Mouse (Mus musculus): Measurements from ENCODE around the gene Rplp2.
A peak's percentile ranks its signal among the peaks of the same experiment; 100 is the strongest.

DNA sequence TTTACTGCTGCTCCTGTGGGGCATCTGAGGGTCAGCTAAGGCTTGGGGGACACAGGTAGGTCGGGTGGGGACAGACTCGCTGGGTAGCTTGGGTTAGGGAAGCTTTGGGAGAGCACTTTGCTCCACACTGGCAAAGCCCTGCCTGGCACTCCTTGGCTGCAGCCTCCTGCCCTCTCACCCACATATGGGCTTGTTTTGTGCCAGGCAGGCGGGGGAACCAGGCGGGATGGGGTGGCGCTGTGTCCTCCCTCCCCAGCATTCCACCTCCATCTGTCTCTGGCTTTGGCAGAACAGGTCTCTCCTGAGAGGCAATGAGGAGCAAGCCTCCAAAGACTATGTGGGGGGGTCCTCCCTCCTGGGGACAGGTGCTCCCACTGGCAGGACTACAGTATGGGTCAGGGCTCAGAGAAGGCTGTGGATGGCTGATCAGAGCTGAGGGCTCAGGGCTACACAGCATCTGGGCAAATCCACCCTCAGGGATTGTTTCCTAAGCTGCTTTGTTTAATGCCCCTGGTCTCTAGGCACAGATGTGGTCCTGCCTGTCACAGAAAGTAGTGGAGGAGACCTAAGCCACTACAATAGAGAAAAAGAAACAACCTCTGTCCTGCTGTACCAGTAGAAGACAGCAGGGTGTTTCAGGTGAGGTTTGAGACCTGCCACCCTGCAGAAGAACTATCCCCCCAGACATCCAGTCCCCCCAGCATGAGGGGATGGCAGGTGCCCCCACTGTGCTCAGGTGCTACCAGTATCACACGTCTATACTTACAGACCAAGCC is 14.2 kb upstream of the Rplp2 start:
- TF ChIP-seq CTCF (IDR thresholded peaks at IDR 0.05) (no peak), EP300 (IDR thresholded peaks at IDR 0.05; ENCODE audit: insufficient read depth, low read depth, low read length) (0 out of 2 replicates have a peak, but pooled peaks have one; percentile 63)
